Mouse (Mus musculus): ENCODE data around the gene Slc5a5.
"Not testable (repeated sequence)": the region's sequence is repeated elsewhere in the genome, so short reads cannot be mapped to it uniquely, and the experiment has no call there.

DNA sequence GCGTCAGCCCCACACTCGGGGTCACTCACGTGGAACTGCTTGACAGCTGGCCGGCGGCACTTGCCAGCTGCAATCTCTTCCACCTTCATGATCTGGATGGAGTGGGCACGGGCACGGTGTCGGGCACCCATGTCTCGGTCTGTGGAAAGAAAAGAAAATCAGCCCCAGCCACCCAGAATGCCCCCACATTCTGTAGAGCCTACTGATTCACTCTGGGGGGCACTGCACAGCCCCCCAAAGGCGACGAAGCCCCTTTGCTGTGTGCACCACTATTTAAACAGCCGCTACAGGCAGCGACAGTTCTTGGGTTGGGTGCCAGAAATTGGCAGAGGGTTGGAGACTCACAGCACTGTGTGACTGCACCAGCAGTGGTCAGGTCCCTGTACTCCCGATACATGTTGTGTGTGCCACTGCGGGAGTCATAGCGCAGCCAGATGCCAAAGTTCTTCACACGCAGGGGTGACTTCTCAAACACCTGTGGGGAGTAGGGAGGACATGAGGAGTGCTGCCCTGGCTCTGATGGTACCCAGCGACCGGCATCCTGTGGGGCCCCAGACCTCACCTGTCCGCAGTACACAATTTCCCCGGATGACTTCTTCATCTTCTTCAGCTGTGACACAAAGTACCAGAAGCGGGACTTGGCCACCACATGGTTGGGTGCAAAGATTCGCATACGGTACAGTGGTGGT, 3.2 kb upstream of the Slc5a5 start:
- not testable (repeated sequence) for TF ChIP-seq GATA1 (IDR thresholded peaks at IDR 0.05; ENCODE audit: borderline replicate concordance, low read length); FLI1 (IDR thresholded peaks at IDR 0.05; ENCODE audit: low read length)
